Mouse (Mus musculus) urinary bladder, postnatal 14 days (tissue): ENCODE measurements at regions not wholly inside any gene's neighbourhood (a gene's known extent, or its start where the extent isn't known, plus 50 kb on each side); places are given as distances from the start of the nearest gene placed in this dataset.
"Not testable (repeated sequence)": the region's sequence is repeated elsewhere in the genome, so short reads cannot be mapped to it uniquely, and the experiment has no call there.

Source experiments
- DNase-seq: peaks from one replicate; pipeline ENCODE4 v3.0.0; 2021; ENCODE audit warnings: low spot score

- no peak for DNase-seq
Measured at GRCm38 (mm10) chr7:116680523-116680922, 176.4 kb downstream of the Nucb2 start.

- no peak for DNase-seq
Measured at GRCm38 (mm10) chr7:116681268-116681667, 177.1 kb downstream of the Nucb2 start.

- DNase-seq = no peak
Measured at GRCm38 (mm10) chr7:116700409-116700808, 196.2 kb downstream of the Nucb2 start.

GRCm38 (mm10) chr7:116701466-116702342 is 197.5 kb downstream of the Nucb2 start:
- DNase-seq = peak; percentile 67

DNA sequence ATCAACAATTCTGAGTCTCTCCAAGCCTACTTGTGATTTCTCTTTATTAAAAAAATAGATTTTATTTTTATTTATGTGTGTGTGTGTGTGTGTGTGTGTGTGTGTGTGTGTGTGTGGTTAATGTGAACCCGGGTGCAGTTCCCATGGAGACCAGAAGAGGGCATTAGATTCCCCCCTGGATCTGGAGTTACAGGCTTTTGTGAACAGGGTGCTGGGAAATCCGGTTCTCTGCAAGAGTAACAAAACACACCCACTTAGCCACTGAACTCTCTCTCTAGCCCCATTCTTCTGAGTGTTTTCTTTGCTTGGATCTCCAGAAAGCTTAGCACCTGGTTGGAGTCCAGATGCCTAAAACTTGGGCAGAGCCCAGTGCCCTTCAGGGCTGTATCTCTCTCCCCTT is 198.4 kb downstream of the Nucb2 start:
- DNase-seq = no peak

DNA sequence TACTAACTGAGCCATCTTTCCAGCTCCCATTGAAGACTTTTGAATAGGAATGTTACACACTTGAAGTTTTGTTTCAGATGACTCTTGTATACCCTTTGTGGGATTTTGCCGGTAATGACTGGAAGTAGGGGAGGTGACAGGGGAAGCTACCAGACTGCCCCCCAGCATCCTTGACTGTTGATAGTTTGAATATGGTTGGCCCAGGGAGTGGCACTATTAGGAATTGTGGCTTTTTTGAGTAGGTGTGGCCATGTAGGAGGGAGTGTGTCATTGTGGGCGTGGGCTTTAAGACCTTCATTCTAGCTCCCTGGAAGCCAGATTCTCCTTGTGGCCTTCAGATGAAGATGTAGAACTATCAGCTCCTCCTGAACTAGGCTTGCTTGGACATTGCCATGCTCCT is 207.4 kb downstream of the Nucb2 start:
- no peak for DNase-seq

DNA sequence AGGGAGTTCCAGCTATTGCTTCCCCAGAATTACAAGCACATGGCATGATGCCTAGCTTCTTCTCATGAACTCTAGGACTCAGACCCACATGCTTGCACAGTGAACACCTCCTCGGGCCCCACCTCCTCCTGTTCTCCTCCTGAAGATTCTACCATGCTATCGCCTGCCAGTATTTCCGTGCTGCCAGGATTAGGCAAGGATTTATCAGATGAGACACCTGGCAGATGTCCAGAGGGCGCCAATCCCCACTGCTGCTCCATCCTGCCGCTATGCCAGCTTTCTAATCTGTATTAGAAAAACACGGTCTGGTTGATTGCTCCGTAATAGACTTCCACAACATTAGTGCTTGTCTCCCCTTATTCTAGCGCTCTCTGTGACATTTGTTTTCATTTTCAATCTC is 209.0 kb downstream of the Nucb2 start:
- peak; percentile 3 for DNase-seq

DNA sequence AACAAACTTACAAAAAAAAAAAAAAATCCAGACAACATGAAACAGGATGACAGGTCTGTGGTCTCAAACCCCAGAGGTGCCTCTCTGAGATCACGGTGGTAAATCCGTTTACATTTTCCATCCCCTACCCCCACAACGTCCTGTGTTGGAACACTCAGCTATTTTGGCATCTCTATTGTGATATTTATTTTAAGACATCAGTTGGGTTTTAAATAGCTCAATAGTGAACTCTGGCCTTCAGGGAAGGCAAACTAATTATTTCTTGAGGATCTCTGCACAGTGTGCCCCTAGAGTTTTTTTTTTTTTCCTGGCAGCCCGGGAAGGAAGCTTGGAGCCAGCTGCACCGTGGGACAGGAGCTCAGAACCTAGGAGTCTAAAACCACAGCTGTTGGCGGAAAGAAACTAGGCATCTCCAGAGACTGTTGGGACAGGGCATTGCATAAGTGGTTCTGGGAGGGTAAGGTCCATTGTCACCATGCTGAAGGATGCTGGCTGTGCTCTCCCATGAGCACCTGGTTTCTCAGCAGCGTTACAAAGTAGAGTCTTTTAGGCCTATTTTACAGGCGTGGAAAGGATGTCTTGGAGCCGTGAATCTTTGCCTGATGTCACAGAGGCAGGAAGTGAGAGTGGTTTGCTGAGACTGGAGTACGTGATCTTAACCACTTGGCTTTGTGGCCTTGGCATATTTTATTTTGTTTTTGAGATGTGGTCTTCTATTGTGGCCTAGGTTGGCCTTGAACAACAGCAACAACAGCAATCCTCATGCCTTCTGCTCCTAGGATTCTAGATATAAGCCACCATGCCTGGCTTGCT is 211.3 kb downstream of the Nucb2 start:
- no peak for DNase-seq

- DNase-seq = peak; percentile 14
Measured at GRCm38 (mm10) chr7:116728379-116728778, 224.2 kb downstream of the Nucb2 start.

DNA sequence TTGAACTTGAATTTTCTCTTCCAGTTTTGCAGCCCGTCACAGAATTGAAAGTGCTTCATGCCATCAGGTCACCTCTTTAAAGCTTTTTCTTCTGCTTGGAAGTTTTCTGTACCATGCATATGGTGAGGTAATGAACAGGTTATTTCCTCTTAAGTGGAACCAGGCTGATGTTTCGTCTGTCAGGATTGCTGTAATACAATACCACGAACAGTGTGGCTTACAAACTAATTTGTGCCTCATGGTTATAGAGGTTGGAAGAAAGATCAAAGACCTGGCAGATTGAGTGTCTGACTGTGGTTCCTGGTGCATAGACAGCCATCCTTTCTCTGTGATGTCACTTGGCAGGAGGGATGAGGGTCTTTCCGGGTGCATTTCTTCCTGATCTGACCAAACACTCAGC is 225.6 kb downstream of the Nucb2 start:
- no peak for DNase-seq

GRCm38 (mm10) chr7:116735676-116736075 is 231.5 kb downstream of the Nucb2 start:
- DNase-seq = no peak

DNA sequence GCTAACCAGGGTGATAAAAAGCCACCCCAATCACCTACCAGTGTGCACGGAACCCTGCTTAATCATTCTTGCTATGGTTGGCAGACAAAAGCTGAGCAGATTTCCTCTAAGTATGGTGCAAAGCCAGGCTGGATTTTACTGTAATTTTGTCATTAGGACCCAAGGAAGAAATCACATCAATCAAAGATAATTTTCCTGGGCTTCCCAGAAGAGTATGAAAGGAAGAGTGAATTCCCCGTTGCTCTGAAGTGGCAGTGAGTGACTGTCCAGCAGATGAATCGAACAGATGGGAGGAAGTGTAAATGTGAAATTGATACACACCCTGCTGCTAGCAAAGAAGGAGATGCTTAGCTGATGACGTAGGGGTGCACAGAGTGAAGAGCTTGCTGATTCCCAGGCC is 232.2 kb downstream of the Nucb2 start:
- no peak for DNase-seq

GRCm38 (mm10) chr7:116738009-116738408 is 233.8 kb downstream of the Nucb2 start:
- DNase-seq = no peak

- DNase-seq = no peak
Measured at GRCm38 (mm10) chr7:116754556-116754955, 250.4 kb downstream of the Nucb2 start.

GRCm38 (mm10) chr7:116792181-116792580 is 288.0 kb downstream of the Nucb2 start:
- not testable (repeated sequence) for DNase-seq

GRCm38 (mm10) chr7:116808475-116808874 is 304.3 kb downstream of the Nucb2 start:
- DNase-seq = no peak

GRCm38 (mm10) chr7:116816494-116816893 is 312.3 kb downstream of the Nucb2 start:
- no peak for DNase-seq

GRCm38 (mm10) chr7:116817991-116818390 is 313.8 kb downstream of the Nucb2 start:
- DNase-seq = no peak

DNA sequence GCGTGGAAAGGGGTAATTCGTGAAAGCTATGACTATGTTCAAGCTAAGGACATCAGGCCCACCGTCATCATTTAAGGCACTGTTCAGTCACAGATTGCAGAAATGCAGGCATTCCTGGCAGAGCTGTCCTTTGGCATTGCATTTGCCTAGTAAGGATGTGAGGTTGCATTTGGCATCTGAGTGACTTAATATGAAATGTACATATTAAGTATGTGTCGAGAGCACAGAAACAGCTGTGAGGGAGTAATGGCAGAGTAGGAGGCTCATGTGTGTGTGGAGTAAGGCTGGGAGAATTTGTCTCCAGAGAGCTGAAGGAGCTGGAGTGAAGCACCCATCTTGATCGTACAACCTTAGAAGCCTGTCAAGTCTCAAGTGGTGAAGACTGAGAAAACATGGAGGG is 316.4 kb downstream of the Nucb2 start:
- no peak for DNase-seq

GRCm38 (mm10) chr7:116842894-116843293 is 338.7 kb downstream of the Nucb2 start:
- DNase-seq = no peak

GRCm38 (mm10) chr7:116847846-116848730 is 343.9 kb downstream of the Nucb2 start:
- no peak for DNase-seq

DNA sequence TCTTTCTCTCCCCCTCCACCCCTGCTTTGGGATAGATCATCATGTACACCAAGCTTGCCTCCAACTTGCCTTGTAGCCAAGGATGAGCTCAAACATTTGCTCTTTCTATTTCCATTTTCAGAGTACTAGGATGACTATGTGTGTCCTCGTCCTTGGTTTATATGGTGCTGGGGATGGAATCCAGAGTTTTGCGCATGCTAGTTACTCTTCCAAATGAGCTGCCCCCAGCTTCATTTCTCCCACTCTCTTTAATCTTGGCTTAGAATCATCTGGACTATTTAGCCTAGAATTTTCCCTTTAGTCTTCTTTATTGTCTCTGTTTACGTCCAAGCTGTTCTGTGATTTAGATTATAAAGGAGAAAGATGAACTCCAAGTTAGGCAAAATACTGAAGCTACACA is 349.2 kb downstream of the Nucb2 start:
- no peak for DNase-seq
